Mouse (Mus musculus): ENCODE measurements around the gene Ap3b1. TPM values are rescaled to one million over a fixed set of nuclear protein-coding genes. Genes with fewer than 3 reads are reported as not detected.

Gene Ap3b1
- polyA plus RNA-seq, 1 experiment from 2014 or later, result 30.9 TPM

DNA sequence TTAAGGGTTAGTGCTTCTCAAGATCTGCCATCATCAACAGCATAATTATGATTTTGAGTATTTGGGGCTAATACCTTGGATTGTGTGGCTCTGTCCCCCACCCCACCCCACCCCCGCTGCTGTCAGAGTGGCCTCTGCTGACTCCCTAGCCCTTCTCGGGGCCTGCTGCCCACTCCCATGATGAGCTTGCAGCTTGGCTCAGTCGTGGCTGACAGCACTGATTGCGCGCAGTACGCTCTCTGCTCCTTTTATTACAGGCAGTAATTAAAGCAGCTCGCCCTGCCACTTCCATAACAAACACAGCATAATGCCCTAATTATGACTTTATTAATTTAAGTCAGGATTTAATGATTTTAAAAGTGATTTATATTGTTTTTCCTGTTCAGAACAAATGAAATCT, 121.5 kb downstream of the Ap3b1 start:
- Histone ChIP-seq H3K4me3 (ENCODE audit: low read depth, low read length) (no peak overlapping the region), H3K36me3 (ENCODE audit: control insufficient read depth, insufficient read depth) (peaks cover 73% of the 10 kb centered on the region), H3K27ac (ENCODE audit: low read depth, low read length) (no peak overlapping the region), H3K9me3 (ENCODE audit: control insufficient read depth) (0 out of 2 replicates have a peak, but pooled peaks cover 2% of the 10 kb centered on the region), H3K9ac (ENCODE audit: low read depth, low read length) (no peak overlapping the region), H3K27me3 (replicated peaks; ENCODE audit: control insufficient read depth, insufficient read depth, low read length) (no peaks in the 10 kb centered on the region), H3K4me1 (replicated peaks; ENCODE audit: control insufficient read depth, insufficient read depth, low read length) (no peaks in the 10 kb centered on the region), H3K4me2 (replicated peaks; ENCODE audit: low read depth) (no peak overlapping the region)
- no peak for ATAC-seq
- WGBS, result 77% methylated on average over 7 of the region's 7 CpGs
- TF ChIP-seq CTCF (IDR thresholded peaks at IDR 0.05; ENCODE audit: low read depth), result no peak

DNA sequence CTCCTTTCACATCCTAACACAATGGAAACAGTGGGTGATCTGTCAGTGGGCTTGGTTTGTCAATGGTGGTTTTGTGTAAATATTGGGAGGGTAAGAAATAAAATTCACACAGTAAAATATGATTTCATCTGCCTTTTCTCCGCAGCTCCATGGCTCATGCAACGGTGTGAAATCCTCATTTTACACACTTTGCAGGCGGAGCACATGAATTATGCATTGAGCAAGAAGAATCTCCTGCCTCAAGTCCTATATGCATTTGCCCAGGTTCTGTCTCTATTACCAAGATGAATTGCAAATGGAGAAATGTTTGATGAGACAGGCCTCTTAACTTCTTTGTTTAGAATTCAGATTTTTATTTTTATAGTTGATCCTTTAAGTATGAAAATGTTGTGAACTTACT, 131.9 kb downstream of the Ap3b1 start:
- 88% methylated on average over 3 of the region's 3 CpGs for WGBS
- no peak overlapping the region for H3K4me3 ChIP-seq (ENCODE audit: low read depth, low read length)
- H3K9ac ChIP-seq (ENCODE audit: low read depth, low read length), result no peak overlapping the region
- H3K4me2 ChIP-seq (replicated peaks; ENCODE audit: low read depth), result no peak overlapping the region
- H3K36me3 ChIP-seq (ENCODE audit: control insufficient read depth, insufficient read depth), result peaks cover 23% of the 10 kb centered on the region
- ATAC-seq, result no peak
- no peak overlapping the region for H3K27ac ChIP-seq (ENCODE audit: low read depth, low read length)
- no peaks in the 10 kb centered on the region for H3K9me3 ChIP-seq (ENCODE audit: control insufficient read depth)
- no peaks in the 10 kb centered on the region for H3K4me1 ChIP-seq (replicated peaks; ENCODE audit: control insufficient read depth, insufficient read depth, low read length)
- no peak for TF ChIP-seq CTCF (IDR thresholded peaks at IDR 0.05; ENCODE audit: low read depth)
- no peaks in the 10 kb centered on the region for H3K27me3 ChIP-seq (replicated peaks; ENCODE audit: control insufficient read depth, insufficient read depth, low read length)

DNA sequence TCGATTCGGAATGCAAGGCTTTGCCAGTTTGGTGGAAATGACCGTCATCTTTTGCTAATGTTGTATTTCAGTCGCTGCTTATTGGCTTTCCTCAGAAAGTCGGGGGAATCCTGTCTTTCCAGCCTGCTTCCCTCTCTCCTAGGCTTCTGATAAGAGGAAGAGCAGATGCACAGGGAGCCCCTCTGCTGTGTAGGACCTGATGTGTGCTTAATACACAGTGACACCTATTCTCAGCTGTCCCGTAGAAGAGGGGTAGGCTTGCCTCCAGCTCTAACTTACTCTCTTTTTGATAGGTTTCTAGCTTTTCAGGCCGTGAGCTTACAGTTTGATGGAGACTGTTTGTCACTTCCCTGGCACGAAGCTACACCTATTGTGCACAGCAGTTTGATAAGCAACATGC, 132.4 kb downstream of the Ap3b1 start:
- Histone ChIP-seq H3K4me3 (ENCODE audit: low read depth, low read length) (no peak overlapping the region), H3K4me2 (replicated peaks; ENCODE audit: low read depth) (no peak overlapping the region), H3K4me1 (replicated peaks; ENCODE audit: control insufficient read depth, insufficient read depth, low read length) (no peaks in the 10 kb centered on the region), H3K9ac (ENCODE audit: low read depth, low read length) (no peak overlapping the region), H3K36me3 (ENCODE audit: control insufficient read depth, insufficient read depth) (peaks cover 23% of the 10 kb centered on the region), H3K27me3 (replicated peaks; ENCODE audit: control insufficient read depth, insufficient read depth, low read length) (no peaks in the 10 kb centered on the region), H3K27ac (ENCODE audit: low read depth, low read length) (no peak overlapping the region), H3K9me3 (ENCODE audit: control insufficient read depth) (no peaks in the 10 kb centered on the region)
- ATAC-seq, result no peak
- no peak for TF ChIP-seq CTCF (IDR thresholded peaks at IDR 0.05; ENCODE audit: low read depth)
- 85% methylated on average over 8 of the region's 8 CpGs for WGBS

DNA sequence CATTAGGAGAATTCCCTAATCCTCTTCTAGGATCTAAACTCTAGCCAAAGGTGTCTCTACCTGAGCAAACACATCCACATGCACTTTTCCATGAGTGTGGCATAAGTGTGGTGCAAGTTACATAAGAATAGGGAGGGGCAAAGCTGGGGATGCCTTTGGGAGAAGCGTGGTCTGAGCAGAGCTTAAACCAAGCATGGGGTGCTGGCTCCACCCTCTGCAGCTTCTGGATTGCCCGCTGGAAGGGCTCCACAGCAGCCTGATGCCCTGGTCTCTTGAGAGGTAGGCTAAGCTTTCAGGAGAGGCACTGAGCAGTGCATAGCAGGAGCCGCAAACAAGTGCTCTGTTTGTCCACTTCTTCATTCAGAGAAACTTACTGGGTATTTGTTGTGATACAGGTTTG, 138.8 kb downstream of the Ap3b1 start:
- no peak overlapping the region for H3K4me3 ChIP-seq (ENCODE audit: low read depth, low read length)
- H3K27me3 ChIP-seq (replicated peaks; ENCODE audit: control insufficient read depth, insufficient read depth, low read length), result no peaks in the 10 kb centered on the region
- TF ChIP-seq CTCF (IDR thresholded peaks at IDR 0.05; ENCODE audit: low read depth), result no peak
- H3K36me3 ChIP-seq (ENCODE audit: control insufficient read depth, insufficient read depth), result peaks cover 33% of the 10 kb centered on the region
- no peak overlapping the region for H3K9ac ChIP-seq (ENCODE audit: low read depth, low read length)
- H3K4me1 ChIP-seq (replicated peaks; ENCODE audit: control insufficient read depth, insufficient read depth, low read length), result no peaks in the 10 kb centered on the region
- no peak overlapping the region for H3K4me2 ChIP-seq (replicated peaks; ENCODE audit: low read depth)
- ATAC-seq, result no peak
- no peak overlapping the region for H3K27ac ChIP-seq (ENCODE audit: low read depth, low read length)
- 88% methylated on average over 3 of the region's 3 CpGs for whole genome bisulfite sequencing
- no peaks in the 10 kb centered on the region for H3K9me3 ChIP-seq (ENCODE audit: control insufficient read depth)

DNA sequence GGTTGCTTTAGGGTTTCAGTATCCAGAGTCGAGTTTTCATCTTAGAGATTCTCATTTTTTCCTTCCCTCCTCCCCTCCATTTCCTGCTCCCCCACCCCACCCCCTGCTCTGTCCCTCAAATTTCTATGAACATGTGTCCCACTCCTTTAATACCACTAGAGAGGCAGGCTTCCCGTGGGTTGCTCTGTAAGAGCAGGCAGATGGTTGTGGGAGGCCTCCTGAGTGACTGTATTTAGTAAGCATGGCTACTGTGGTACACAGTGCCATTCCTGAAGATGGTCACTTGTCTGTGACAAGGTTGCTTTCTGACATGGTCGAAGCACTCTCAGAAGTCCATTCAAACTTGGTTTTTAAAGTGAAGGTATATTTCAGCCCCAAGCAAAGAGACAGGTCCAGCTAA, 147.7 kb downstream of the Ap3b1 start:
- Histone ChIP-seq H3K27me3 (replicated peaks; ENCODE audit: control insufficient read depth, insufficient read depth, low read length) (no peaks in the 10 kb centered on the region), H3K4me3 (ENCODE audit: low read depth, low read length) (no peak overlapping the region), H3K9ac (ENCODE audit: low read depth, low read length) (no peak overlapping the region), H3K4me2 (replicated peaks; ENCODE audit: low read depth) (no peak overlapping the region), H3K9me3 (ENCODE audit: control insufficient read depth) (no peaks in the 10 kb centered on the region), H3K36me3 (ENCODE audit: control insufficient read depth, insufficient read depth) (peaks cover 26% of the 10 kb centered on the region), H3K27ac (ENCODE audit: low read depth, low read length) (no peak overlapping the region), H3K4me1 (replicated peaks; ENCODE audit: control insufficient read depth, insufficient read depth, low read length) (no peaks in the 10 kb centered on the region)
- WGBS, result 92% methylated on average over 3 of the region's 3 CpGs
- ATAC-seq, result no peak
- no peak for TF ChIP-seq CTCF (IDR thresholded peaks at IDR 0.05; ENCODE audit: low read depth)

DNA sequence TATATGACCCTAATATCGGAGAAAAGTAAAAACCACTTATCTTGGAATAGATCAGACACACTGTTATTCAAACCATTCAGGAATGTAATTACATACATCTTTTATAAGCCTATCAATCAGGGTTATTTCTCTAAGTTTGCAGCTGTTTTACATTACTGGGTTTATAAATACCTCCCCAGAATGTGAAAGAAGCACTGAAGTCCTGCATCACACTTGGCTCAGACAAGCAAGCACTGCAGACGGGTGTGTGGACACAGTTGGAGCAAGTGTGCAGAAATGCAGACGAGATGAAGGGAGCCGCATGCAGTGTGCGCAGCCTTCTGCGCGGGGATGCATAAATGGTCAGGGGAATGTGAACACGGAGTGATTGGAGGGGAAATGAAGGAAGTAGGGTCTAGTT, 149.6 kb downstream of the Ap3b1 start:
- H3K4me3 ChIP-seq (ENCODE audit: low read depth, low read length), result no peak overlapping the region
- H3K36me3 ChIP-seq (ENCODE audit: control insufficient read depth, insufficient read depth), result peaks cover 15% of the 10 kb centered on the region
- no peak overlapping the region for H3K4me2 ChIP-seq (replicated peaks; ENCODE audit: low read depth)
- 85% methylated on average over 8 of the region's 8 CpGs for WGBS
- no peaks in the 10 kb centered on the region for H3K27me3 ChIP-seq (replicated peaks; ENCODE audit: control insufficient read depth, insufficient read depth, low read length)
- no peak for TF ChIP-seq CTCF (IDR thresholded peaks at IDR 0.05; ENCODE audit: low read depth)
- no peak for ATAC-seq
- H3K4me1 ChIP-seq (replicated peaks; ENCODE audit: control insufficient read depth, insufficient read depth, low read length), result no peaks in the 10 kb centered on the region
- no peak overlapping the region for H3K9ac ChIP-seq (ENCODE audit: low read depth, low read length)
- no peaks in the 10 kb centered on the region for H3K9me3 ChIP-seq (ENCODE audit: control insufficient read depth)
- no peak overlapping the region for H3K27ac ChIP-seq (ENCODE audit: low read depth, low read length)

DNA sequence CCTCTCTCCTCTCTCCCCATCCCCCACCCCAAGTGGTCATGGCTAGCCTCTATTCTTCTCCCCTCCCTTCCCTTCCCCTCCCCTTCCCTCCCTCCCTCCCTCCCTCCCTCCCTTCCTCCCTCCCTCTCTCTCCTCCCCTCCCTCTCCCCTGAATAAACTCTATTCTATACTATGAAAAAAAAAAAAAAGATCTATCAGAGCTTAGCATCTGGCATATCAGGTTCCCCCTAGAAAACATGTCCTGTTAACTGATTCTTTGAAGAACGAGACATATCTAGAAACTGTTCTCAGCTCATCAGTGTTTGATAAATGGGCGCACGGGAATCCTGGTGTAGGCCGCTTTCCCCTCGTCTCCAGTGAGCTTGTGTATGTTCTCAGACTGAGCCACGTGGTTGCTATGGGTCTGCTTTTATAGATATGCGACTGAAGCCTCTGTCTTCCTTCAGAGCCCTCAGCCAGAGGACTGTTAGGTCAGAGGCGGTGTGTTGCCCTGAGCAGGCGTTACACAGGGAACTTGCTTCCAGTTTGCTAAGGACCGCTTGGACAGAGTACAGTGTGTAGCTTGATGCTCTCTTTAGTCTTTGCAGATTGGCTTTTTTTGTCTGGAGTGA, 154.5 kb downstream of the Ap3b1 start:
- H3K9ac ChIP-seq (ENCODE audit: low read depth, low read length), result no peak overlapping the region
- no peak overlapping the region for H3K4me2 ChIP-seq (replicated peaks; ENCODE audit: low read depth)
- H3K4me1 ChIP-seq (replicated peaks; ENCODE audit: control insufficient read depth, insufficient read depth, low read length), result no peaks in the 10 kb centered on the region
- no peak for TF ChIP-seq CTCF (IDR thresholded peaks at IDR 0.05; ENCODE audit: low read depth)
- WGBS, result 63% methylated on average over 10 of the region's 10 CpGs
- no peak overlapping the region for H3K4me3 ChIP-seq (ENCODE audit: low read depth, low read length)
- H3K36me3 ChIP-seq (ENCODE audit: control insufficient read depth, insufficient read depth), result peaks cover 3% of the 10 kb centered on the region; the same call in 1 of the 2 replicates
- no peak for ATAC-seq
- H3K9me3 ChIP-seq (ENCODE audit: control insufficient read depth), result no peaks in the 10 kb centered on the region
- H3K27ac ChIP-seq (ENCODE audit: low read depth, low read length), result no peak overlapping the region
- H3K27me3 ChIP-seq (replicated peaks; ENCODE audit: control insufficient read depth, insufficient read depth, low read length), result no peaks in the 10 kb centered on the region
